ENCODE assay signal across 17 mouse cellular contexts in the genomic region with DNA sequence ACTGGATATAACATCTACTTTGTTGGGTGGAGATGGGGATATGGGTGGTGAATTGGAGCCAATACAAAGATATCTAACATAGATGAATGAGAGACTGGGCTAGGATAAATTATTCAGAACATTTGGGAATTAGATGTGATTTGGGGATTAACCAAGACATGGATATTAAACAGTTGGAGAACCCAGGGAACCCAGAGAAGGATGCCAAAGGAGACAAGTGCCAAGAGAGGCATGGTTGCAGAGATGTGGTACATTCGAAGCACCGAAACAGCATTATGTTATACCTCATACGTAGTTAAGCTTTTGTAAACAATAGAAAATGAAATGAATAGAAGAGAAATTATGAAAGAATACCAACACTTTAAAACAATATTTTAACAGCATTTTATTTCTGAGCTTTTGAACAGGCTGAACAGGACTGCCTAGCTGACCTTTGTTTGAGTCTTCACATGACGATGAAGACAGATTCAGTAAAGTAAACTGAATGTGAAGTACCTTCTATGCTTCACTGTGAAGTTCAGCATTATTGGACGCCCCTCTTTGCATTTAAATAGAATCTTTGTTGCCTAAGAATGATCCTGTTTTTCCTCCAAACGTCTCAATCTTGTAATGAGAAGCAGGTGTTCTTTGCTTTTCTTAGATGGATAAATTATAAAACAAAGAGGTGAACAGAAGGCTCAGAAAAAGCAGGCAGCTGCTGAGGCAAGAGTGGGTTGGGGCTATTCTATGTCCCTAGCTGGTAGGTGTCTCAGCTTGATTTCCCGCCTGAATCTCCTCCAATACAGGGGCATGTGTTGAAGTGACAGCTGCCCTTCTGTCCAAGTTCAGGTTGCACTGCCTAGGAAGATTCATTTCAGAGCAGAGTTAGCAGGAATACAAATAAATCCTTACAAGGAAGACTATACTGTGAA.
DNase-seq lines count a peak whose midpoint lies in the region; ATAC-seq and TF ChIP-seq lines count a peak whose summit lies in the region.
"Had no signal": no experiment of that assay in that cellular context is flagged by ENCODE, and none has a peak within 500 bp of the region (broad histone marks: within the 10 kb centered on the region; RNA-seq: fewer than 3 reads in every experiment).

No protein-coding gene starts in this region.

- no peak overlapping the region for H3K4me3 ChIP-seq in layer of hippocampus, adult 2 months
- no peak overlapping the region for H3K4me3 ChIP-seq in forebrain, embryonic 12.5 days (replicated peaks)
- no peak overlapping the region for H3K4me3 ChIP-seq in midbrain, embryonic 13.5 days (replicated peaks)
- no peak overlapping the region for H3K4me3 ChIP-seq in heart, embryonic 11.5 days (ENCODE audit: low read depth, low read length)
- H3K4me3 ChIP-seq in intestine, embryonic 16.5 days (ENCODE audit: low read length), result no peak overlapping the region
- H3K4me3 ChIP-seq: heart, embryonic 15.5 days; limb, embryonic 15.5 days; stomach, embryonic 15.5 days had no signal

- 0 out of 2 replicates have a peak, but pooled peaks cover 2% of the 10 kb centered on the region for H3K4me1 ChIP-seq in forebrain, embryonic 12.5 days
- H3K4me1 ChIP-seq in midbrain, embryonic 13.5 days (replicated peaks), result 0 out of 2 replicates have a peak, but pooled peaks cover 7% of the 10 kb centered on the region
- no peaks in the 10 kb centered on the region for H3K4me1 ChIP-seq in heart, embryonic 11.5 days (ENCODE audit: control insufficient read depth, insufficient read depth, low read length)
- H3K4me1 ChIP-seq in intestine, embryonic 16.5 days (ENCODE audit: control insufficient read depth, insufficient read depth, low read length), result no peaks in the 10 kb centered on the region
- H3K4me1 ChIP-seq: heart, embryonic 15.5 days; limb, embryonic 15.5 days; stomach, embryonic 15.5 days had no signal

- H3K36me3 ChIP-seq in forebrain, embryonic 12.5 days (replicated peaks), result no peaks in the 10 kb centered on the region
- H3K36me3 ChIP-seq in midbrain, embryonic 13.5 days, result no peaks in the 10 kb centered on the region
- H3K36me3 ChIP-seq in heart, embryonic 11.5 days (ENCODE audit: control insufficient read depth, insufficient read depth, low read length), result no peaks in the 10 kb centered on the region
- H3K36me3 ChIP-seq in intestine, embryonic 16.5 days (ENCODE audit: control insufficient read depth, insufficient read depth, low read length), result no peaks in the 10 kb centered on the region
- H3K36me3 ChIP-seq: G1E; heart, embryonic 15.5 days; limb, embryonic 15.5 days; stomach, embryonic 15.5 days had no signal

- H3K9me3 ChIP-seq in forebrain, embryonic 12.5 days, result no peaks in the 10 kb centered on the region
- no peaks in the 10 kb centered on the region for H3K9me3 ChIP-seq in midbrain, embryonic 13.5 days
- no peaks in the 10 kb centered on the region for H3K9me3 ChIP-seq in heart, embryonic 11.5 days (replicated peaks; ENCODE audit: control insufficient read depth, low read length)
- H3K9me3 ChIP-seq in intestine, embryonic 16.5 days (ENCODE audit: control insufficient read depth, low read length), result no peaks in the 10 kb centered on the region
- H3K9me3 ChIP-seq: G1E; heart, embryonic 15.5 days; limb, embryonic 15.5 days; stomach, embryonic 15.5 days had no signal

- no peak overlapping the region for H3K9ac ChIP-seq in forebrain, embryonic 12.5 days
- no peak overlapping the region for H3K9ac ChIP-seq in midbrain, embryonic 13.5 days (replicated peaks)
- no peak overlapping the region for H3K9ac ChIP-seq in heart, embryonic 11.5 days (ENCODE audit: low read depth, low read length)
- no peak overlapping the region for H3K9ac ChIP-seq in intestine, embryonic 16.5 days (ENCODE audit: low read depth, low read length)
- H3K9ac ChIP-seq: heart, embryonic 15.5 days; limb, embryonic 15.5 days; lung, embryonic 14.5 days; stomach, embryonic 15.5 days had no signal

- WGBS in forebrain, embryonic 12.5 days, result 46% methylated on average over 7 of the region's 7 CpGs
- 53% methylated on average over 7 of the region's 7 CpGs for WGBS in midbrain, embryonic 13.5 days
- WGBS in heart, embryonic 11.5 days (ENCODE audit: insufficient replicate concordance), result 75% methylated on average over 7 of the region's 7 CpGs
- 72% methylated on average over 7 of the region's 7 CpGs for WGBS in intestine, embryonic 16.5 days

- peak; percentile 79 for ATAC-seq in forebrain, embryonic 12.5 days (ENCODE audit: low FRiP score)
- ATAC-seq in midbrain, embryonic 13.5 days, result peak; percentile 68; the same call in 1 of the 2 replicates
- ATAC-seq in heart, embryonic 11.5 days (replicated peaks; ENCODE audit: insufficient number of reproducible peaks, low FRiP score, low TSS enrichment), result no peak
- ATAC-seq in intestine, embryonic 16.5 days, result no peak
- ATAC-seq: inflammation-experienced regulatory T-cells, adult 6 months had no signal

- no peak for DNase-seq in layer of hippocampus, adult 2 months (ENCODE audit: low spot score in 2 of 2)
- DNase-seq in layer of hippocampus, adult 11-12 months (ENCODE audit: low spot score), result no peak
- DNase-seq in cerebellum, adult 11-12 months, result peak; percentile 82
- no peak for DNase-seq in urinary bladder, adult 2 months (ENCODE audit: low spot score)
- DNase-seq: layer of hippocampus, postnatal 36 days; lung, embryonic 14.5 days; thymus, postnatal 4 days had no signal

- peak overlapping the region; percentile 44 for H3K27ac ChIP-seq in layer of hippocampus, adult 2 months
- H3K27ac ChIP-seq in forebrain, embryonic 12.5 days, result no peak overlapping the region
- no peak overlapping the region for H3K27ac ChIP-seq in midbrain, embryonic 13.5 days
- no peak overlapping the region for H3K27ac ChIP-seq in heart, embryonic 11.5 days (ENCODE audit: low read depth, low read length)
- H3K27ac ChIP-seq in intestine, embryonic 16.5 days (ENCODE audit: low read length), result no peak overlapping the region
- H3K27ac ChIP-seq: heart, embryonic 15.5 days; kidney, postnatal 0 days; limb, embryonic 15.5 days; stomach, embryonic 15.5 days had no signal

- H3K4me2 ChIP-seq in forebrain, embryonic 12.5 days, result no peak overlapping the region
- H3K4me2 ChIP-seq in midbrain, embryonic 13.5 days (replicated peaks), result no peak overlapping the region
- H3K4me2 ChIP-seq in heart, embryonic 11.5 days, result no peak overlapping the region
- no peak overlapping the region for H3K4me2 ChIP-seq in intestine, embryonic 16.5 days (ENCODE audit: low read depth, low read length)
- H3K4me2 ChIP-seq: heart, embryonic 15.5 days; limb, embryonic 15.5 days; lung, embryonic 14.5 days; stomach, embryonic 15.5 days had no signal

- no peaks in the 10 kb centered on the region for H3K27me3 ChIP-seq in forebrain, embryonic 12.5 days
- no peaks in the 10 kb centered on the region for H3K27me3 ChIP-seq in midbrain, embryonic 13.5 days
- H3K27me3 ChIP-seq in heart, embryonic 11.5 days (ENCODE audit: control insufficient read depth, insufficient read depth, low read length), result no peaks in the 10 kb centered on the region
- no peaks in the 10 kb centered on the region for H3K27me3 ChIP-seq in intestine, embryonic 16.5 days (replicated peaks; ENCODE audit: control insufficient read depth, insufficient read depth, low read length)
- H3K27me3 ChIP-seq: heart, embryonic 15.5 days; limb, embryonic 15.5 days; stomach, embryonic 15.5 days had no signal

- no peak for TF ChIP-seq CTCF in layer of hippocampus, adult 2 months (conservative IDR thresholded peaks at IDR 0.05)

Comparison
In these comparisons a context has a peak if more than half of its experiments do, and no peak if none do; other contexts are left out.
1. ATAC-seq: peak in forebrain, embryonic 12.5 days (single experiment) and midbrain, embryonic 13.5 days (single experiment); none in heart, embryonic 11.5 days (single experiment) and intestine, embryonic 16.5 days (single experiment).